In genomic region chr9:110476124-110477091, GRCm38 (mm10) we compare ENCODE assay signal across 8 mouse cellular contexts. TPM values are rescaled to one million over a fixed set of nuclear protein-coding genes. Genes with fewer than 3 reads are reported as not detected.
A peak's percentile ranks its signal among the peaks of the same experiment; 100 is the strongest.
DNase-seq lines count a peak whose midpoint lies in the region; ATAC-seq lines count a peak whose summit lies in the region.

Gene Klhl18, minus strand, starts transcription at chr9:110476694.
Gene Kif9, plus strand, starts transcription at chr9:110476958.

- peak; percentile 92 for DNase-seq in T-cell, adult 2 months (ENCODE audit: low spot score)
- DNase-seq in cerebellum, postnatal 36 days = peak; percentile 99
- peak; percentile 99 for DNase-seq in frontal cortex, postnatal 36 days (ENCODE audit: low spot score in 2 of 2)
- DNase-seq in left cerebral cortex, adult 11 months (ENCODE audit: low spot score) = peak; percentile 96
- DNase-seq in lung, postnatal 4 days = peak; percentile 98
- DNase-seq in retina, postnatal 7 days (ENCODE audit: low read depth, low spot score) = peak; percentile 95
- peak; percentile 90 for DNase-seq in urinary bladder, adult 2 months (ENCODE audit: low spot score)

- H3K27me3 ChIP-seq in hindbrain, embryonic 15.5 days = peaks cover 5% of the 10 kb centered on the region

- no peaks in the 10 kb centered on the region for H3K36me3 ChIP-seq in hindbrain, embryonic 15.5 days

- no peaks in the 10 kb centered on the region for H3K9me3 ChIP-seq in hindbrain, embryonic 15.5 days

- H3K9ac ChIP-seq in hindbrain, embryonic 15.5 days = peak within 1 kb of the TSS; percentile 65

- H3K4me1 ChIP-seq in hindbrain, embryonic 15.5 days (replicated peaks) = peaks cover 22% of the 10 kb centered on the region

- peak within 1 kb of the TSS; percentile 93 for H3K4me2 ChIP-seq in hindbrain, embryonic 15.5 days

- H3K27ac ChIP-seq in hindbrain, embryonic 15.5 days (replicated peaks) = peak within 1 kb of the TSS; percentile 90

- under 1% methylated on average over 53 of the region's 53 CpGs for WGBS in hindbrain, embryonic 15.5 days

- H3K4me3 ChIP-seq in hindbrain, embryonic 15.5 days = peak within 1 kb of the TSS; percentile 74

- ATAC-seq in hindbrain, embryonic 15.5 days (ENCODE audit: low FRiP score, low read depth) = peak; percentile 99

RNA-seq across cellular contexts. Expression of gene Klhl18, which starts in this region (rescaled TPM):
- polyA plus RNA-seq in hindbrain, embryonic 15.5 days (2015; fragmentation: Nextera tagmentation; extraction: Ambion mirVana) = 23.8 and 27.4 TPM in 2 replicates
- 20.7 and 22.1 TPM in 2 replicates for polyA plus RNA-seq in urinary bladder, adult 2 months (2012; rRNA removed)

RNA-seq across cellular contexts. Expression of gene Kif9, which starts in this region (rescaled TPM):
- polyA plus RNA-seq in hindbrain, embryonic 15.5 days (2015; fragmentation: Nextera tagmentation; extraction: Ambion mirVana) = 4.7 and 6.2 TPM in 2 replicates
- polyA plus RNA-seq in urinary bladder, adult 2 months (2012; rRNA removed) = 1.9 and 2.1 TPM in 2 replicates

Comparison
In these comparisons a context has a peak if more than half of its experiments do, and no peak if none do; other contexts are left out.
1. Peak in every context shown above with its lines: DNase-seq, ATAC-seq, H3K4me3 ChIP-seq and H3K27ac ChIP-seq.